Mouse (Mus musculus): Measurements from ENCODE around the gene Sdc4. TPM values are rescaled to one million over a fixed set of nuclear protein-coding genes. Genes with fewer than 3 reads are reported as not detected.

The Sdc4 gene
- total and polyA plus RNA-seq, 3 experiments, result not detected

DNA sequence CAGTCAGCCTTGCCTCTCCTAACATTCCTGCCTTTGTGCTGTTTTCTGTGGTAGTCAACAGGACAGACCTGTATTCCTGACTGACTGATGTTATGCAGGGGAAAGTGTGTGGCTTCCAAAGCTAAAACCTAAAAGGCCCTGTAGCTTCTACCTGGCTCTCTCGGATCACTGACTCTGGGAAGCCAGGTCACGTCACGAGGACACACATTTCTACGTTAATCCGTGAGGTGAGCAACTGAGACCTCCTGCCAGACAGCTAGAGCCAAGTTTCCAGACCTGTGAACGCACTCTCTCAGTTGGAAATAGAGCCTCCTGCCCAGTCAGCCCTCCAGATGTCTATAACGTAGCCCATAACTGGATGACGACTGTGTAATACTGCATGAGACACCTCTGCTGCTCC lies 21.7 kb downstream of the Sdc4 start (continued):
- TF ChIP-seq POLR2AphosphoS5 (IDR thresholded peaks at IDR 0.05; ENCODE audit: borderline replicate concordance, low read depth, low read length) (no peak), NRF1 (IDR thresholded peaks at IDR 0.05; ENCODE audit: insufficient read depth, low read depth, low read length, poor library complexity, severe bottlenecking) (no peak), UBTF (IDR thresholded peaks at IDR 0.05; ENCODE audit: borderline replicate concordance, insufficient read depth, low read depth, low read length) (no peak), MYB (IDR thresholded peaks at IDR 0.05; ENCODE audit: low read depth, low read length) (no peak)

- TF ChIP-seq SMC3 (IDR thresholded peaks at IDR 0.05; ENCODE audit: low read depth, low read length), result no peak
- no peak for TF ChIP-seq EP300 (IDR thresholded peaks at IDR 0.05; ENCODE audit: low read depth in 1 of 2, low read length in 2 of 2)
- no peak for TF ChIP-seq MEF2A (IDR thresholded peaks at IDR 0.05; ENCODE audit: extremely low read depth, insufficient replicate concordance, low read depth, low read length, poor library complexity, severe bottlenecking)
- TF ChIP-seq USF2 (IDR thresholded peaks at IDR 0.05; ENCODE audit: borderline replicate concordance in 1 of 2, insufficient read depth in 1 of 2, low read depth in 1 of 2, low read length in 2 of 2), result no peak
- TF ChIP-seq TCF12 (IDR thresholded peaks at IDR 0.05; ENCODE audit: low read depth, low read length), result no peak
- no peak for TF ChIP-seq USF1 (IDR thresholded peaks at IDR 0.05; ENCODE audit: low read depth, low read length)
- no peak overlapping the region for H3K9ac ChIP-seq (ENCODE audit: control insufficient read depth, low read depth, low read length, poor library complexity, severe bottlenecking)
- H3K4me1 ChIP-seq (ENCODE audit: control insufficient read depth in 1 of 2, insufficient read depth in 2 of 2, low read length in 2 of 2), result no peaks in the 10 kb centered on the region
- peaks cover 0 to 1% of the 10 kb centered on the region in 2 experiments; a peak in 3 of 4 replicates for H3K27me3 ChIP-seq (ENCODE audit: control insufficient read depth in 1 of 2, insufficient read depth in 2 of 2, low read length in 2 of 2)
- H3K4me3 ChIP-seq (ENCODE audit: control insufficient read depth in 1 of 2, insufficient read depth in 1 of 2, low read depth in 2 of 2, low read length in 2 of 2), result no peak overlapping the region
- no peaks in the 10 kb centered on the region for H3K9me3 ChIP-seq (replicated peaks; ENCODE audit: insufficient read depth, low read length)
- H3K79me2 ChIP-seq (ENCODE audit: control insufficient read depth, insufficient read depth, low read length, poor library complexity), result no peaks in the 10 kb centered on the region
- no peak for DNase-seq (ENCODE audit: low read depth, low spot score)
- H3K36me3 ChIP-seq (ENCODE audit: control insufficient read depth in 1 of 2, insufficient read depth in 2 of 2, low read length in 2 of 2), result no peaks in the 10 kb centered on the region
- H3K27ac ChIP-seq (ENCODE audit: control insufficient read depth, low read depth, low read length), result no peak overlapping the region
Measured at GRCm38 (mm10) chr2:164421306-164421705, 22.4 kb downstream of the Sdc4 start.

DNA sequence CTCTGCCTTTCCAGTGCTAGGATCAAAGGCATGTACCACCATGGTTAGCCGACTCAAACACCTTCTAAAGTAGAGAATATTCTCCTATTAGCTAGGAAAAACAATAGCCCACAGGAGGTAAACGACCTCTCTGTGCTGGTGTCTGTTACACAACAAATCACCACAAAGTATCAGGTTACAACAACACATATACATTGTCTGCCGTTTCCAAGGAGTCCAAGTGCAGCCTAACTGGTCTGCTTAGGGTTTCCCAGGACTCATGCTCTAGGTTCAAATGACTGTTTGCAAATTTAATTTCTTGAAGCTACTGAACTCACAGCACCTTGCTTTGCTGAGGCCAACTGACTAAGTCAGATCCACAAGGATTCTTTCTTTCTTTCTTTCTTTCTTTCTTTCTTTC lies 24.2 kb downstream of the Sdc4 start:
- DNase-seq (ENCODE audit: low read depth, low spot score), result no peak
- no peak overlapping the region for H3K4me3 ChIP-seq (ENCODE audit: control insufficient read depth in 1 of 2, insufficient read depth in 1 of 2, low read depth in 2 of 2, low read length in 2 of 2)
- H3K79me2 ChIP-seq (ENCODE audit: control insufficient read depth, insufficient read depth, low read length, poor library complexity), result no peaks in the 10 kb centered on the region
- no peak overlapping the region for H3K9ac ChIP-seq (ENCODE audit: control insufficient read depth, low read depth, low read length, poor library complexity, severe bottlenecking)
- no peaks in the 10 kb centered on the region for H3K9me3 ChIP-seq (replicated peaks; ENCODE audit: insufficient read depth, low read length)
- H3K27me3 ChIP-seq (ENCODE audit: control insufficient read depth in 1 of 2, insufficient read depth in 2 of 2, low read length in 2 of 2), result no peaks in the 10 kb centered on the region; a peak in 1 of 4 replicates
- no peaks in the 10 kb centered on the region for H3K4me1 ChIP-seq (ENCODE audit: control insufficient read depth in 1 of 2, insufficient read depth in 2 of 2, low read length in 2 of 2)
- H3K27ac ChIP-seq (ENCODE audit: control insufficient read depth, low read depth, low read length), result no peak overlapping the region
- H3K36me3 ChIP-seq (ENCODE audit: control insufficient read depth in 1 of 2, insufficient read depth in 2 of 2, low read length in 2 of 2), result no peaks in the 10 kb centered on the region
- TF ChIP-seq MYB (IDR thresholded peaks at IDR 0.05; ENCODE audit: low read depth, low read length), result no peak
- TF ChIP-seq ZNF384 (IDR thresholded peaks at IDR 0.05; ENCODE audit: low read depth, low read length), result no peak

Data from MEL (cell line).